Comparison of ENCODE assay signal across 25 mouse cellular contexts in genomic region chr13:116973491-116973890, GRCm38 (mm10). TPM values are rescaled to one million over a fixed set of nuclear protein-coding genes. Genes with fewer than 3 reads are reported as not detected.
DNase-seq lines count a peak whose midpoint lies in the region; ATAC-seq and TF ChIP-seq lines count a peak whose summit lies in the region.
"Had no signal": no experiment of that assay in that cellular context is flagged by ENCODE, and none has a peak within 500 bp of the region (broad histone marks: within the 10 kb centered on the region; RNA-seq: fewer than 3 reads in every experiment).

No protein-coding gene starts in this region.

- 71% methylated on average over 7 of the region's 7 CpGs for WGBS in neural tube, embryonic 11.5 days
- WGBS in hindbrain, postnatal 0 days, result 60% methylated on average over 7 of the region's 7 CpGs

- no peak overlapping the region for H3K4me2 ChIP-seq in neural tube, embryonic 11.5 days (ENCODE audit: low read depth)
- no peak overlapping the region for H3K4me2 ChIP-seq in hindbrain, postnatal 0 days (ENCODE audit: low read depth, low read length)
- H3K4me2 ChIP-seq: forebrain, embryonic 15.5 days; heart, embryonic 11.5 days; liver, embryonic 13.5 days; lung, embryonic 14.5 days; stomach, embryonic 15.5 days had no signal

- H3K9ac ChIP-seq in neural tube, embryonic 11.5 days (ENCODE audit: low read length), result no peak overlapping the region
- H3K9ac ChIP-seq in hindbrain, postnatal 0 days (replicated peaks; ENCODE audit: low read length), result no peak overlapping the region
- H3K9ac ChIP-seq: forebrain, embryonic 15.5 days; liver, embryonic 13.5 days; lung, embryonic 14.5 days; stomach, embryonic 15.5 days had no signal

- intact Hi-C loops in gastrocnemius, adult 2 months (cut with DNase I), result no loop called here
- intact Hi-C loops in heart, postnatal 36 days (cut with DNase I), result no loop called here

- no peak for DNase-seq in gastrocnemius, adult 2 months
- DNase-seq in gastrocnemius, postnatal 4 days (ENCODE audit: low spot score in 2 of 2), result no peak
- DNase-seq in neural tube, embryonic 11.5 days (ENCODE audit: low spot score), result no peak
- no peak for DNase-seq in neural tube, embryonic 10.5 days (ENCODE audit: extremely low spot score, low spot score)
- DNase-seq in hindbrain, postnatal 0 days (ENCODE audit: low spot score), result peak; percentile 54
- no peak for DNase-seq in spleen, adult 18-20 months
- no peak for DNase-seq in heart, postnatal 36 days
- DNase-seq: adrenal gland, postnatal 25 days; cerebellum, adult 2 months; heart, postnatal 10 days; kidney, adult 2 months; kidney, postnatal 10 days; liver, embryonic 13.5 days; lung, embryonic 14.5 days; lung, postnatal 36 days; right cerebral cortex, adult 18-20 months; thymus, adult 18-20 months had no signal

- no peaks in the 10 kb centered on the region for H3K36me3 ChIP-seq in neural tube, embryonic 11.5 days (ENCODE audit: control insufficient read depth, insufficient read depth, low read length)
- H3K36me3 ChIP-seq in hindbrain, postnatal 0 days (ENCODE audit: insufficient read depth, low read length), result no peaks in the 10 kb centered on the region
- H3K36me3 ChIP-seq: forebrain, embryonic 15.5 days; liver, embryonic 13.5 days; stomach, embryonic 15.5 days had no signal

- no peaks in the 10 kb centered on the region for H3K4me1 ChIP-seq in neural tube, embryonic 11.5 days (ENCODE audit: control insufficient read depth, insufficient read depth, low read length)
- peaks cover 7% of the 10 kb centered on the region; the same call in 1 of the 2 replicates for H3K4me1 ChIP-seq in hindbrain, postnatal 0 days (ENCODE audit: insufficient read depth, low read length)
- H3K4me1 ChIP-seq: liver, embryonic 13.5 days; stomach, embryonic 15.5 days had no signal

- no peak overlapping the region for H3K4me3 ChIP-seq in gastrocnemius, adult 2 months
- no peak overlapping the region for H3K4me3 ChIP-seq in neural tube, embryonic 11.5 days (ENCODE audit: low read depth, low read length)
- no peak overlapping the region for H3K4me3 ChIP-seq in hindbrain, postnatal 0 days (ENCODE audit: low read length)
- H3K4me3 ChIP-seq: erythroblast, embryonic 14.5 days; forebrain, embryonic 15.5 days; liver, embryonic 13.5 days; myocyte; stomach, embryonic 15.5 days had no signal

- TF ChIP-seq CTCF in gastrocnemius, adult 2 months (IDR thresholded peaks at IDR 0.05), result no peak
- TF ChIP-seq CTCF in hindbrain, postnatal 0 days (IDR thresholded peaks at IDR 0.05; ENCODE audit: low read depth), result no peak

- no peaks in the 10 kb centered on the region for H3K9me3 ChIP-seq in neural tube, embryonic 11.5 days (ENCODE audit: control insufficient read depth, low read length)
- no peaks in the 10 kb centered on the region for H3K9me3 ChIP-seq in hindbrain, postnatal 0 days (ENCODE audit: low read length)
- H3K9me3 ChIP-seq: forebrain, embryonic 15.5 days; liver, embryonic 13.5 days; stomach, embryonic 15.5 days had no signal

- no peaks in the 10 kb centered on the region for H3K27me3 ChIP-seq in neural tube, embryonic 11.5 days (ENCODE audit: control insufficient read depth, insufficient read depth, low read length)
- no peaks in the 10 kb centered on the region for H3K27me3 ChIP-seq in hindbrain, postnatal 0 days (ENCODE audit: insufficient read depth, low read length)
- H3K27me3 ChIP-seq: CH12.LX; forebrain, embryonic 15.5 days; liver, embryonic 13.5 days; stomach, embryonic 15.5 days had no signal

- ATAC-seq in neural tube, embryonic 11.5 days (ENCODE audit: insufficient read depth, low FRiP score, low TSS enrichment), result peak; percentile 63
- ATAC-seq in hindbrain, postnatal 0 days, result peak; percentile 91
- ATAC-seq: forebrain, embryonic 15.5 days; inflammation-experienced regulatory T-cells, adult 6 months had no signal

- H3K27ac ChIP-seq in gastrocnemius, adult 2 months, result 0 out of 2 replicates have a peak overlapping the region, but pooled peaks have one; percentile 58
- no peak overlapping the region for H3K27ac ChIP-seq in neural tube, embryonic 11.5 days (ENCODE audit: low read depth, low read length)
- peak overlapping the region; percentile 48; the same call in 1 of the 2 replicates for H3K27ac ChIP-seq in hindbrain, postnatal 0 days
- H3K27ac ChIP-seq: forebrain, embryonic 15.5 days; liver, embryonic 13.5 days; stomach, embryonic 15.5 days had no signal

RNA-seq across cellular contexts. Expression of gene Parp8, which starts 51.8 kb away (rescaled TPM):
- 10 to 100 TPM; 12.9 to 14.5 TPM for total RNA-seq in gastrocnemius, adult 2 months (2021)
- total RNA-seq in gastrocnemius, postnatal 4 days (2021), result 10 to 100 TPM; 19.6 to 22.2 TPM
- 13.7 and 14.8 TPM in 2 replicates for polyA plus RNA-seq in neural tube, embryonic 11.5 days (2014; fragmentation: Nextera tagmentation; extraction: Ambion mirVana)
- 35.2 and 38.7 TPM in 2 replicates for total RNA-seq in hindbrain, postnatal 0 days (2014; rRNA removed)
- 21.2 and 23.9 TPM in 2 replicates for polyA plus RNA-seq in hindbrain, postnatal 0 days (2015; fragmentation: Nextera tagmentation; extraction: Ambion mirVana)
- 10 to 100 TPM in 1 of 2 experiments, 1 to 10 TPM in 1; 8.4 to 11.8 TPM for total RNA-seq in heart, postnatal 36 days (2021)
- total RNA-seq: CH12.LX, MEL had no signal
